Mouse (Mus musculus): ENCODE data around the gene Gm49380.
"Not testable (repeated sequence)": the region's sequence is repeated elsewhere in the genome, so short reads cannot be mapped to it uniquely, and the experiment has no call there.

The Gm49380 gene

DNA sequence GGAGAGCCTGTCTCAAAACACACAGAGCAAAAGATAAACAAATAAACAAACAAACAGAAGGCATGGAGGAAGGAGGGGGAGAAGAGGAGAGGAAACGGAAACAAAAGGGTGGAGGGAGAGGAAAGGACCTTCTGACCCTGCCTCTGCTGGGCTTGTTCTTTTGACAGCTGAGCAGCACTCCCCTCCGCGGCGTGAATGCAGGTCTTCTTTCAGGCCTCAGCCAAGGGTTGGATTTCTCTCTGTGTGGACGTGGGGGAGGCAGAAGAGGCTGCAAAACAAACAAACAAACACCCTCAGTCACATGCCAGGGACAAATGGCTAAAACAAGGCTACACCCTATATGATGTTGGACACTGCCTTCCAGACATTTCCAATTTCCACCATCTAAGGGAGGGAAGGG is 11.7 kb upstream of the Gm49380 start:
- DNase-seq (ENCODE audit: low spot score) = no peak

DNA sequence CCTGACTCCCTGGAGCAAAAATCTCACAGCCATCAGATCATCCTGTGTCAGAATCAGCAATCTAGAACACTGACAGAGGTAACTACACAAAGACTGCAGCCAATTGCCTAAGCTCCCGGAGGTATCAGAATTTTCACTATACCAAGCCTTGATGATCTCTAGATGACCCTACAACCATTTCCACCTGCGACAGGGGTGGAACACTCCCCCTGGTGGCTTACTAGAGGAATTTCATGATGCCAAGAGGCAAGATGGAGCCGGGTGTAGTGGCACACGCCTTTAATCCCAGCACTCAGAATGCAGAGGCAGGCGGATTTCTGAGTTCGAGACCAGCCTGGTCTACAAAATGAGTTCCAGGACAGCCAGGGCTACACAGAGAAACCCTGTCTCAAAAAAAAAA is 11.0 kb upstream of the Gm49380 start:
- no peak for DNase-seq (ENCODE audit: low spot score)

GRCm38 (mm10) chr9:44119948-44120465 is 6.7 kb upstream of the Gm49380 start:
- DNase-seq (ENCODE audit: low spot score) = no peak

- no peak for DNase-seq (ENCODE audit: low spot score)
Observed at GRCm38 (mm10) chr9:44119011-44119410, 5.7 kb upstream of the Gm49380 start.

- no peak for DNase-seq (ENCODE audit: low spot score)
Observed at GRCm38 (mm10) chr9:44116182-44116581, 2.9 kb upstream of the Gm49380 start.

- DNase-seq (ENCODE audit: low spot score) = no peak
Observed at GRCm38 (mm10) chr9:44115599-44115998, 2.3 kb upstream of the Gm49380 start.

GRCm38 (mm10) chr9:44114453-44114852 is 1.2 kb upstream of the Gm49380 start:
- DNase-seq (ENCODE audit: low spot score) = no peak

- DNase-seq (ENCODE audit: low spot score) = not testable (repeated sequence)
Observed at GRCm38 (mm10) chr9:44111909-44112308, 1.4 kb downstream of the Gm49380 start.

GRCm38 (mm10) chr9:44109360-44110095 is 3.8 kb downstream of the Gm49380 start:
- DNase-seq (ENCODE audit: low spot score) = peak; percentile 59

- no peak for DNase-seq (ENCODE audit: low spot score)
Observed at GRCm38 (mm10) chr9:44108269-44109055, 4.8 kb downstream of the Gm49380 start.

- DNase-seq (ENCODE audit: low spot score) = no peak
Observed at GRCm38 (mm10) chr9:44107557-44108179, 5.6 kb downstream of the Gm49380 start.

- DNase-seq (ENCODE audit: low spot score) = peak; percentile 73
Observed at GRCm38 (mm10) chr9:44107110-44107509, 6.2 kb downstream of the Gm49380 start, which contains the start of gene C1qtnf5. C1qtnf5 (plus strand) TSS chr9:44107245.

- no peak for DNase-seq (ENCODE audit: low spot score)
Observed at GRCm38 (mm10) chr9:44106596-44106995, 6.7 kb downstream of the Gm49380 start.

- DNase-seq (ENCODE audit: low spot score) = no peak
Observed at GRCm38 (mm10) chr9:44106182-44106581, 7.1 kb downstream of the Gm49380 start.

- no peak for DNase-seq (ENCODE audit: low spot score)
Observed at GRCm38 (mm10) chr9:44105781-44106180, 7.5 kb downstream of the Gm49380 start.

- DNase-seq (ENCODE audit: low spot score) = no peak
Observed at GRCm38 (mm10) chr9:44104881-44105280, 8.4 kb downstream of the Gm49380 start.

DNA sequence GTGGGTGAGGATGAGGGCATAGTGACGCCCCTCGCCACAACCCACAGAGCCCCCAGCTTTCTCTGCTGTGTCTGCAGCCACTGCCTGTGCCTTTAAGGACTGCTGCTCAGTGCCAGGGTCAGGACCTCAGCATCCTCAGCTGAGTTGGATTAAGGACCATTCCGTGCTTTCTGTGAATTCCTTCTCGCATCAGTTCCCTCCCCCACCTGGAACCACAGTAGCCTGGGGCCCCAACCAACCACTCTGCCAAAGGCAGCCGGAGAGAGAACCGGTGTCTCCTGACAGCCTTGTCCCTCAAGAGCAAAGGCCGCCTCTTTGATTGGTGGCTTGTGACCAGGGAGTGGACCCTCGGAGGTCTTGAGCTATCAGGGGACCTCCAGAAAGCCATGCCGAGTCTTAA is 11.8 kb downstream of the Gm49380 start, which contains the start of gene Mfrp:
Mfrp (plus strand) TSS at position 240 of the 400 bp plus-strand sequence.
- no peak for DNase-seq (ENCODE audit: low spot score)

GRCm38 (mm10) chr9:44096536-44096935 is 16.8 kb downstream of the Gm49380 start:
- DNase-seq (ENCODE audit: low spot score) = no peak

GRCm38 (mm10) chr9:44095781-44096180 is 17.5 kb downstream of the Gm49380 start:
- no peak for DNase-seq (ENCODE audit: low spot score)

DNA sequence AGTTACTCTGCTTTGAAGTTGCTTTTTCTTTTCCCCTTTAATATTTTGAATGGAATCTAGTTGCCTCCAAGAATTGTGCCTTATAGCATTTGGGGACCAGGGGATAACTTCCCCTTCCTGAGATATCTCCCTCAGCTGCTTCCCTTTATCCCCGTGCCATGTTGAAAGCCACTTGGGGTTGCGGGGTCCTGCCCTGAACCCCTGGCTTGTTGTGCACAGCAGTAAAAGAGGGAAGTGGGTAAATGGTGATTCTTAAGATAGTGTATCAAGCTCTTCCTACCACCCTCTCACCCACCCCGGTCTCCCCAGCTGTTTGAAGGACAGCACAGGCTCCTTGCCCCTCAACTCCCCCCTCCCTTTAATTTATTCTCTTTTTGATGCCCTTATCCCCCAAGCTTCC is 18.6 kb downstream of the Gm49380 start:
- no peak for DNase-seq (ENCODE audit: low spot score)

GRCm38 (mm10) chr9:44093612-44094503 is 19.4 kb downstream of the Gm49380 start:
- DNase-seq (ENCODE audit: low spot score) = peak; percentile 67
